Mouse (Mus musculus) heart, postnatal 10 days (tissue): ENCODE data around the gene Kap. TPM values are rescaled to one million over a fixed set of nuclear protein-coding genes. Genes with fewer than 3 reads are reported as not detected.
"Not testable (repeated sequence)": the region's sequence is repeated elsewhere in the genome, so short reads cannot be mapped to it uniquely, and the experiment has no call there.

Experiments used
- DNase-seq, 2 experiments: peaks; one replicate each; pipeline ENCODE4 v3.0.0; 2021
- intact Hi-C: fragments of 180-260 bp; cut with DNase I; formaldehyde crosslinking; loops from one replicate; pipeline ENCODE4 v1.15.1; 2025
- total RNA-seq, 2 experiments: library from RNA; stranded (reverse); gene quantifications; 2 replicates each; pipeline ENCODE4 v1.2.3; 2021

Kap gene
- total RNA-seq, result not detected

- no peak for DNase-seq
- intact Hi-C loops, result no loop called here
These were observed at the start of gene Kap for GRCm38 (mm10) chr6:133853526-133853925. Kap (minus strand) TSS chr6:133853762.

- no peak for DNase-seq
- intact Hi-C loops, result no loop called here
These were observed 32.4 kb upstream of the Kap start for GRCm38 (mm10) chr6:133885871-133886415.

GRCm38 (mm10) chr6:133883446-133883985, 30.0 kb upstream of the Kap start:
- intact Hi-C loops, result no loop called here

GRCm38 (mm10) chr6:133875906-133876462, 22.4 kb upstream of the Kap start:
- DNase-seq, result peak; percentile 34 to 64

More at GRCm38 (mm10) chr6:133883446-133883985, 30.0 kb upstream of the Kap start:
- no peak for DNase-seq

GRCm38 (mm10) chr6:133872667-133873066, 19.1 kb upstream of the Kap start:
- no peak for DNase-seq
- intact Hi-C loops, result loop anchor here (10.0 kb wide), 1 partner anchor 538 kb away; no protein-coding TSS in a partner anchor

More at GRCm38 (mm10) chr6:133875906-133876462, 22.4 kb upstream of the Kap start:
- intact Hi-C loops, result loop anchor here (5.0 to 10.0 kb wide), 3 partner anchors 169 to 1229 kb away; no protein-coding TSS in a partner anchor

GRCm38 (mm10) chr6:133871131-133871530, 17.6 kb upstream of the Kap start:
- intact Hi-C loops, result loop anchor here (10.0 kb wide), 1 partner anchor 536 kb away; no protein-coding TSS in a partner anchor

GRCm38 (mm10) chr6:133868381-133868780, 14.8 kb upstream of the Kap start:
- intact Hi-C loops, result no loop called here
- no peak for DNase-seq

More at GRCm38 (mm10) chr6:133871131-133871530, 17.6 kb upstream of the Kap start:
- no peak for DNase-seq

- no peak for DNase-seq
- intact Hi-C loops, result no loop called here
These were observed 2.3 kb upstream of the Kap start for GRCm38 (mm10) chr6:133855871-133856270.

- intact Hi-C loops, result no loop called here
- DNase-seq, result no peak
These were observed 4.2 kb downstream of the Kap start for GRCm38 (mm10) chr6:133849359-133849758.

GRCm38 (mm10) chr6:133848861-133849260, 4.7 kb downstream of the Kap start:
- intact Hi-C loops, DNase-seq: not testable (repeated sequence)

- DNase-seq, intact Hi-C loops: not testable (repeated sequence)
These were observed 15.1 kb downstream of the Kap start for GRCm38 (mm10) chr6:133838296-133838995.

- intact Hi-C loops, result no loop called here
- DNase-seq, result peak in 1 of 2 experiments; percentile 5
These were observed 41.2 kb downstream of the Kap start for GRCm38 (mm10) chr6:133812342-133812741.

Other genes with a start within 250 kb of the Kap start
- 10 to 100 TPM; 15.5 to 21.9 TPM for gene Etv6, start 181.9 kb upstream of the Kap start, total RNA-seq